Mouse (Mus musculus) neutrophil, adult 5-6 weeks (primary cell): ENCODE results near the gene Shc2. TPM values are rescaled to one million over a fixed set of nuclear protein-coding genes. Genes with fewer than 3 reads are reported as not detected.
A peak's percentile ranks its signal among the peaks of the same experiment; 100 is the strongest.

Source experiments
- ATAC-seq: fragments of 151-379, 151-347 bp; 2 replicates; pipeline ENCODE4 v1.8.0; 2017; ENCODE audit warnings: mild to moderate bottlenecking, moderate TSS enrichment; ENCODE audit not compliant: insufficient number of reproducible peaks, poor library complexity, low FRiP score, severe bottlenecking; ENCODE audit errors: extremely low read depth
- total RNA-seq: library from RNA; stranded (forward); fragments of 200-1000 nt; gene quantifications from 2 replicates; pipeline ENCODE4 v1.2.3, GENCODE M21; 2017

Shc2 gene
- not detected in 2 replicates for total RNA-seq

DNA sequence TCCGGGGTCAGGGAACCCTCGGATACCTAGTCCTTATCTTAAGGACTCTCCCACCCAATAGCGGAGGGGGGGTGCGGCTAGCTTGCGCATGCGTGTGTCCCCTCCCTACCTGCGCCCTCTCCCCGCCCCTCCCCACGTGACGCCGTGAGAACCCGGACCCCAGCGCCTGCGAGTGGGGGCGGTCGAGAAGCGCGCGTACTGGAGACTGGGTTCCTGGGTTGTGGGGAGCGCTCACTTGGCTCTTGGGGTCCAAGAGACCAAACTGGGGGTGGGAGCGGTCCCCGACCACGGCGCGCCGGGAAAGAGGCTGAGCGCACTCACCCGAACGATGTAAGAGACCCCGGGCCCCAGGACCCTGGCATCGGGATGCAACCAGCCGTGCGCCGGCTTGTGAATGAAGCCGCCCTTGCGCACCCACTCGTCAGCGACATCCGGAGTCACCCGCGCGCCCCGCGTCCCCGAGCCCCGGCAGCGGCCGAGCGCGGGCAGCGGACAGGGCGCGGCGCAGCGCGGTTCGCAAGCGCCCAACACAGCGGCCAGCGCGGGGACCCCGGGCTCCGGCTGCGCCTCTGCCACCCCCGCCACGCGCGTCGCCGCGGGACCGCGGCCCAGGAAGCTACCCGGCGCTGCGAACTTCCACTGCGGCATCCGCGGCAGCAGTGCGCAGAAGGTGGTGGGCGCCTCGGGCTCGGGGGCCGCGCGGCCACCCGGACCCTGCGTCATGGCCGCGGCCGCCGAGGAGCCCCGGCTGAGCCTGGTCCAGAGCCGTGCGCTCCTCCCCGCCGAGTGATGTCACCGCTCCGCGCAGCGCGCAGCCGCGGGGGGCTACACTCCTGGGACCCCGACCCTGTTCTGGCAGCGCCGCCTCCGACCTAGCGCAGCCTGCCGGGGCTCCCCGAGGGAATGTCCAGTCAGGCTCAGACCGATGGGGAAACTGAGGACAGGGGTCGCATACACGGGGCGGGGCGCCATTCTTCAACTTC, at the start of gene Shc2:
Gene Shc2, minus strand, starts transcription at position 791 of the 983 bp plus-strand sequence.
- no peak for ATAC-seq

DNA sequence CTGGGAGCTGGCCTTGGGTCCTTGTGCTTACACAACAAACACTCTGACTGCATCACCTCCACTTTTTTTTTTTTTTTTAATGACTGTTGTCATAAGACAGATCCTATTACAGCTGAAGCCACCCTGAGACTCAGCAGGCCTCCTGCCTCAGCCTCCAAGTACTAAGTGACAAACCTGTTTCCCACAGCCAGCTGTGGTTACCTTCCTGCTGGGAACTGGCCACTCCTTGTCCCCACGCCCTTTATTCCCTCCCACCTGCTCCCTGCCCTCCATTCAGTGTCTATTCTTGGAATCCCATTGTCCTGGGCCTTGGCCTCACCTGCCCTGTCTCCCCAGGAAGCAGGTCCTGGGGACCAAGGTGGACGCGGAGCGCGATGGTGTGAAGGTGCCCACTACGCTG, 49.8 kb upstream of the Shc2 start:
- ATAC-seq, result no peak

DNA sequence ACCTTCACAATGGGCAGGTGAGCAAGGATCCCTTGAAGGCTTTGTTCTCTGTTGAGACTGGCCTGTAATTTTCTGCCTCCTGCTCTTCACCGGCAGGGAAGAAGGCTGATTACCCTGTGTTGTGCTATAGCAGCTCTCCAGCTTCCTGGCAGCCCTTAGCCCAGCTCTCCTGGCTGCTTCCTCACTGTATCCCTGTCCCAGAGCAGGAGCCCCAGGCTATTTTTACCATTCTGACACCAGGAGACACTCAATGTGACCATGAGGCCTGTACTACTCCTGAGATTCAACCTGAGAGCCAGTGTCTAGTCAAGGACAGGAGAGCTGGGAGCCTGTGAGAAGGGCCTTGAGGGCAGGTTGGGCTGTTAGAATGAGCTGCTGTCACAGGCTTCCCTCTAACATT, 49.0 kb upstream of the Shc2 start:
- no peak for ATAC-seq

DNA sequence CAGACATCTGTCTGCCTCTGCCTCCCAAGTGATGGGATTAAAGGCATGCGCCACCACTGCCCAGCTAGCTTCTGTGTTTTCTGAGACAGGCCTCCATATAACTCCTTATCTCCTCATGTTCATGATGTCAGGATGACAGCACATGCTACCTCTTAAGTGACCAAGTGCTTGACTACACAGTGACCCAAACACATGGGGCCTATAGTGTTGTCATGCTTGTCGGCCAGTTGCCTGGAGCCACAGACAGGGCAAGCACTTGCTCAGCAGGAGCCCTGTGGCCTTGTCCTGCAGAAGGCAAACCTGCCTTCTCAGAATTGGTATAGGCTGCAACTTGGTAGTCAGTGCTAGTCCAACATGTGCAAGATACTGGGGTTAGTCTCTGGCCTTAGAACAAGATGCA, 48.5 kb upstream of the Shc2 start:
- ATAC-seq, result no peak

DNA sequence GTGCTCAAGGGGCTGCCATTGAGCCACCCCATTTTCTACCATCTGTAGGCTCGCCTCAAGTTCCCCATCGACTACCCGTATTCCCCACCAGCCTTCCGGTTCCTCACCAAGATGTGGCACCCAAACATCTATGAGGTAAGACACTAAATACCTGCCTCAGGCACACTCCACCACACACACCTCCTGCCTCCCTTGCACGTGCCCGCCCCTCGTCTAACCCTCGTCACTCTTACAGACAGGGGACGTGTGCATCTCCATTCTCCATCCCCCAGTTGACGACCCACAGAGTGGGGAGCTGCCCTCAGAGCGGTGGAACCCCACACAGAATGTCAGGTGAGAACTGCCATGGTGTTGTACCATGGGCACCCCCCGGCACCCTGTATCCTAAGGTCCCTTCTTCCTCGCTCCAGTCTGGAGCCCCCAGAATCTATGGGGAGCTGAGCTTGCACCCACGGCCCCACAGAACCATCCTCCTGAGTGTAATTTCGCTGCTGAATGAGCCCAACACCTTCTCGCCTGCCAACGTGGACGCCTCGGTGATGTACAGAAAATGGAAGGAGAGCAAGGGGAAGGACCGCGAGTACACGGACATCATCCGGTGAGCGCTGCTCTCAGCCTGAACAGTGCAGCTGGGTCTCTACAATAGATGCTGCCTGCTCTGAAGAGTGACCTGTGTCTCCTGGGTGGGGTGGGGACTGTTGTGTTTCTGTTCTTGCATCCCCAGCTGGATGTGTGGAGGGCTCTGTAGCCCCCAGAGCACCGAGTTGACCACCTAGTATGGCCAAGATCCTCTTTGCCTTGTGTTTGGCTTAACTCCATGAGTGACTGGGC, 47.3 kb upstream of the Shc2 start:
- ATAC-seq, result no peak

DNA sequence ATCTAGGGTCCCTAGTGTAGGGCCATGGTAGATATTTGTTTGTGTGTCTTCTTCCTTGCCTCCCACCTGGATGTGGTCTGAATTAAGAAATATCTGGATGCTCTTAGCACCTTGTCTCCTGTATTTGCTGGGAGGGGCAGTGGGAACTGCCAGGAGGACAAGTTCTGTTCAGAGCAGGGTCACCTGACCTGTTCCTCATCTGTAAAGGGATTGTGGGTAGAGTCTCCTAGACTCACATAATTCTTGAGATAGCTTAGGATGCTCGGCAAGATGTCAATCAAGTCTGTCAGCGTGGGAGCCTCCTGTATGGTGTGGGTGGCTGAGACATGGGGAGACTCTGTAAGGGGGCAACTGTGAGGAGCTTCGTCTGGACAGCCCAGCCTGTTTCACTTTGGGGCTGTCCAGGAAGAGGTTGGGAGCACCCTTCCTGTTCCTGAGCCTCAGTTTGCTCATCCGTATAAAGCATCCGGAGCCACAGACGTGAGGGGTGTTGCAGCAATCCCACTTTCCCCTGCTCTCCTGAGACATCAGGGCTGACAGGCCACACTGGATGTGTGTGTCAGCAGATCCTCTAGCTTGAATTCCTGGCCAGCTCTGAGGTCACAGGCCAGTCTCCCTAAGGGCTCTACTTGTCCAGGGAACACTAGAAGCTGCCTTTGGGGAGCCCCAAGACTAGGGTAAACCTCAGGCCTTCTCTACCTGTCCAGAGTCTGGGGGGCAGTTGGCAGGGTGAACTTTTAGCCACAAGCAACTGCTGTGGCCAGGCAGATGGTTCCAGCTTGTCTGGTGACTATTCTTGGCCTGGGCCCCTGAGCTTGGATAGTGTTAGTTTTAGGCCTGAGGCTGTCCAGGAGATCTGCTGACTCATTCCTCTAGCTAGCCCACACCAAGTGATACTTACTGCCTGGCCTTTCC, 46.3 kb upstream of the Shc2 start:
- no peak for ATAC-seq

DNA sequence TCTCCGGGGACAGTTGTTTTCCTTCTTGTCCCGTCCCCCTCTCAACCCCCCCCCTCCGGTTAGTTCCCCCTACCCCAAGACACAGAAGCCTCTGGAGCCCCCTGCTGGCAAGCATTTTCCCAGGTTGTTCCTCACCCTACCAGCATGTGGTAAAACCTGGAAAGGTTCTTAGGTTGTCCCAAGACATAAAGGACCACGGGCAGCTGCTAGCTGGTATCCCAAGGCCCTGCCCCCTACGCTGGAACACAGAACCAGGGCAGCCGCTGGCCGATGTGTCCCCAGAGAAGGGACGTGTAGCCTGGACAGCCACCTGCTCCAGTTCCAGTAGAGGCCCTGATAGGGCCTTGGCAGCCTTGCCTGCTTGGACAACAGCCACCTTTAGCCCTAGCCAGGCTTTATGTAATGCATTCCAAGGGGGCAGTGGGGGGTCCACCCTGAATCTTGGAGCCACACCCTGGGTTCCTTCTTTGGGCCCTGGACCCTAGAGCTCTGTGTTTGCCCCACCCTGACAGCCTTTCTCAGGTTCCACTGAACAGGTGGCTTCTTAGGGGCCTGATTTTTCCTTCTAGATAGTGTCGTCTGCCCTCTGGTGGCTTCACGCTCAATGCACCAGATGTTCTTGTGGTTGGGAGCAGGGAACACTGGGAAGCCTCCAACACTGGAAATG, 45.3 kb upstream of the Shc2 start:
- ATAC-seq, result no peak

DNA sequence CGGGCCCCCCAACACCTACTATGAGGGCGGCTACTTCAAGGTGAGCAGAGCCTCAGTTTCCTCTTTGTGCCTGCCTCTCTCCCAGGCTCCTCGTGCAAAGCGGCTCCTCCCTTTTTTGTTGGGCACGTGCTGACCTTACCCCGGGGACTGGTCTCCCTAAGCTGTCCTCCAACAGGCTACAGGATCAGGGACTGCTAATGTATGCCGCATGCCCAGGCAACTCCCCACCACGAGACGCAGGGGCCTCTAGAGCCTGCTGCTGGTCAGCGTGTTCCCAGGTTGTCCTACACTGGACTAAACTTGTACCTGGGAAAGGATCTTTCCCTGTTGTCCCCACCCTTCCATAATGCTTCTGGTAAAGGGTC, 44.8 kb upstream of the Shc2 start:
- ATAC-seq, result no peak

DNA sequence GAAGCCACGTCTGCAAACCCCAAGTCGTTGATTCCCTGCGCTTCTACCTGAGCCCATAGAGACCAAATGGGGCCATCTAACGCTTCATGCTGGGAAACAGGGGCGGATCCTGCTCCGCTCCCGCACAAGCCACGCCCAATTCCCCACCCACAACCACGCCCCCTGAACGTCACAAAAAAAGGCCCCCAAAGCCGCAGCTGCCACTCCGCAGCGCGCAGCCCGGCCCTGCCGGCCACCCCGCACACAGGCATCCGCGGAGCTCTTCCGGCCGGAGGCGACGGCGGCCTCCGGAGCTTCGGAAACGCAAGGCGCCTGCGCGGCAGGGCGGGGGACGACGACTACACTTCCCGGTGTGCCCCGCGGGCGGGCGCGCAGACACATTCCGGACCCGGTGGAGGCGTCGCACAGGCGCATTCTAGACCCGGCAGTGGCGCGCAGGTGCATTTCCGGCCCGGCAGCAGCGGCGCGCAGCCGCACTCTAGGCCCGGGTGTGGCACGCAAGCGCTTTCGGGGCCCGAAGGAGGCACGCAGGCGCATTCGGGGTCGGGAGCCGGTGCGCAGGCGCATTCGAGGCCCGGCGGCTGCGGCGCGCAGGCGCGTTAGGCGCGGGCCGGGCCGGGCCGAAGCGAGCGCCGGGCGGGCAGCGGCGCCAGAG, 44.0 kb upstream of the Shc2 start, which contains the start of gene Cdc34:
Gene Cdc34, plus strand, starts transcription at position 605 of the 655 bp plus-strand sequence.
- ATAC-seq, result peak; percentile 84

DNA sequence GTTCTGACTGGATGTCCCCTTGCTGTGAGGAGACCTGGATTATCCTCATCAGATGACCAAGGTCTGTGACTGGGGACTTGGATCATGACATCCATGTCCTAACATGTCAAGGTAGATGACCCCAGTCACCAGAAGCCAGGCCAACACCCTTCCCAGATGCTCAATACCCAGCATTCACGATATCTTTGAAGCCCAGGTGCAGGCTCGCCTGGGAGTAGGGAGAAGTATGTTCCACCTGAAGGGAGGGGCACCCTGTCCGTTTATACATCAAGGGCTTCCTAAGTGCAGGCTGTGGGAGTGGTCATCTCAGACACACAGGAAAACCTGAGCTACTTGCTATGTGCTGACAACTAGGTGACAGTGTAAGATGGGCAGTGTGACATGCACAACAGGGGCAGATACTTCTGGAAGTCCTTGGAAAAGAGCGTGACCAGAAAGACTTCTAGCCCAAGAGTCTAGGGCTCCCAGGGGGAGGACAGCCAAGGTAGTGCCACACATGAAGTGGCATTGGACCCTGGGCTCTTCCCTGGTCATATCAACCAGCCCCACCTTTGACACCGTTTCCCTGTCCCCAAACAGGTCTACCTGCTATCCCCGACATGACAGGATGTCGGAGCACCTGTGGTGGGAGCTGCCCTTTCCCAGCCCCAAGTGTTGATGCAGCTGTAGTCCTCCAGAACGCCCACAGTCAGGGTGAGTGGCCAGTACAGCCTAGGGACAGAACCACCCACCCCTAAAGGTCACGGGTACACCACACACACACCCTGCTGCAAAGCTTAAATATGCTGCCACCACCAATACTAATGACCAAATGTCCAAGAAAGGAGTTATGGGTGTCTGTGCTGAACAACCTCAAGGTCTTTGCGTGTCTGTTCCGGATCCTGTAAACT, 43.1 kb upstream of the Shc2 start:
- peak; percentile 0; the same call in 1 of the 2 replicates for ATAC-seq

DNA sequence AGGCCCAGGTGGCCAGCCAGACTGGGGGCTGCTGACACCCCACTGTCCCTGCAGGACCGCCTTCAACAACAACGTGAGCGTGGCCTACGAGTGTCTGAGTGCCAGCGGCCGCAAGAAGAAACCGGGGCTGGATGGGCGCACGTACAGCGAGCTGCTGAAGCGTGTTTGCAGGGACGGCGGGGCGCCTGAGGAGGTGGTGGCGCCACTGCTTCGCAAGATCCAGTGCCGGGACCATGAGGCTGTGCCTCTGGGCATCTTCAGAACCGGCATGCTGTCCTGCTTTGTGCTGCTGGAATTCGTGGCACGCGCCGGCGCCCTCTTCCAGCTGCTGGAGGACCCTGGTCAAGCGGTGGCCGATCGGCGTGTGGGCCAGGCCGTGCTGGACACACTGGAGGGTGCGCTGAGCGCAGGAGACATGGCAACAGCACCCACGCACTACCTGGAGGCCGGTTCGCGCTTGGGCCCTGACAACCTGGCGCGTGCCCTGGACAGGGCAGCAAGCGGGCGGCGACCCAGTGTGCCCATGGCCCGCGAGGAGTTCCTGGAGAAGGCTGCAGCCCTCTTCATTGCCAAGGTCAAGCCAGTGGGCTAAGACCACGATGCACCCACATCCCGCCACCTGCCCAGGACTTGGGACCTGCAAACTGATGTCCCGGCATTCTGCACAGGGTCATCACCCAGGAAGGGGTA, 37.8 kb upstream of the Shc2 start:
- ATAC-seq, result no peak

DNA sequence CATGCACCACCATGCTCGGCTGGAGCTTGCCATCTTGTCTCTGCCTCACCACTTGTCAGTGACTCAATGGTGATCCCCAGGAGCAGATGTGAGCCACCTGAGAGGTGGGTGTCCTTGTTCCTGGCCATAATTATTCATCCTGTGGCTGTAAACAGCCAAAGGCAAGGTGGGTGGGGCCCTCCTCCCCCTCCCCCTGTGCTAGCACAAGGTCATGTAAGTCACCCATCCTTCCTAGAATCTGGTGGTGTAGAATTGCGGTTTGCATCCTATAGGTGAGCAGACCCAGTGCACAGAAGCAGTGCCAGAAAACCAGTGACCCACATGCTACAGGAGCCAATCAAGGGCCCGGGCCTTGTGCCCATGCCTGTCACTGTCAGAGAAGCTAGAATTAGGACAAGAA, 35.3 kb upstream of the Shc2 start:
- ATAC-seq, result no peak

DNA sequence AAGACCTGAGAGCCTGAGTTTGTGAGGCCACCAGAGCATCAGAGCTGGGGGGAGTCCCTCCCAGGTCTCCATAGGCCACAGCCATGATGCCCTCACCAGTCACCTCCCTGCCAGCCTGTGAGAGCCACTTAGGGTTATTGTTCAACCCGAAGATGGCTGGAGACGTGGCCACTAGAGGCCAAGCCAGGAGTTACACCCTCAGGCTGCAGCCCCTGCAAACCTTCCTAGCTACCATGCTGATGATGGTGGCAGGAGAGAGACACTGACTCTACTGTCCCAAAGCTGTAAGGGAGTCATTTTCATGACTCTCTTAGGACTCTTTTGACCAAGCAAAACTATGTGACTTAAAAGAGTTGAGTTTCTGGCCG, 34.4 kb upstream of the Shc2 start:
- ATAC-seq, result no peak

DNA sequence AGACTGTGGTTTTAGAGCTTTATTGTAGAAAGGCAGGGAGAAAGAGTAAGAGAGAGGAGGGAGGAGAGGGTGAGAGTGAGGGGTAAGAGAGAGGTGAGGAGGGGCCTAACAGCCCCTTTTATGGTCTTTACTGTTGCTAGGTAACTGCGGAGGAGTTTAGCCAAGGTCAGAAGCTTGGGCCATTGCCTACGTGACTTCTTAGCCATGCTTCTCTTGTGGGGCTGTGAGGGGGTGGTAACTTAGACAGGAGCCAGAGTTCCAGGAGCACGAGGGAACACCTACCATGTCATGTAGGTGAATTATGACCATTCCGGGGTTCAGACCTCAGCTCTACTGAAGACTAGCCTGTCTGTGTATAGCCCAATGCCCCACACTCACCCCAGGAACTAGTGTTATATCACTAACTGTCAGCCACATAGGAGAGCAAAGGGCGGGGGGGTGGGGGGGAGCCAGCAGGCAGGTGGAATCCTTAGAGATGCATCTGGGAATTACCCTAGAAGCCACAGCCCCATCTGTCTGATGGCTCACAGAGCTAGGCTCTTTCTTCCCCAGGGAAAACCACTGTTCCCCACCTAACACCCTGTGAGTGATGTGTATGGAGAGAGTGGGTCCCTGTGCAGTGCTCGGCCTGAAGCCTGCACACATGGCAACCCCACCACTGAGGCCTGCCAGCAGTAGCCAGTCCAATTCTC, 33.8 kb upstream of the Shc2 start:
- no peak for ATAC-seq

DNA sequence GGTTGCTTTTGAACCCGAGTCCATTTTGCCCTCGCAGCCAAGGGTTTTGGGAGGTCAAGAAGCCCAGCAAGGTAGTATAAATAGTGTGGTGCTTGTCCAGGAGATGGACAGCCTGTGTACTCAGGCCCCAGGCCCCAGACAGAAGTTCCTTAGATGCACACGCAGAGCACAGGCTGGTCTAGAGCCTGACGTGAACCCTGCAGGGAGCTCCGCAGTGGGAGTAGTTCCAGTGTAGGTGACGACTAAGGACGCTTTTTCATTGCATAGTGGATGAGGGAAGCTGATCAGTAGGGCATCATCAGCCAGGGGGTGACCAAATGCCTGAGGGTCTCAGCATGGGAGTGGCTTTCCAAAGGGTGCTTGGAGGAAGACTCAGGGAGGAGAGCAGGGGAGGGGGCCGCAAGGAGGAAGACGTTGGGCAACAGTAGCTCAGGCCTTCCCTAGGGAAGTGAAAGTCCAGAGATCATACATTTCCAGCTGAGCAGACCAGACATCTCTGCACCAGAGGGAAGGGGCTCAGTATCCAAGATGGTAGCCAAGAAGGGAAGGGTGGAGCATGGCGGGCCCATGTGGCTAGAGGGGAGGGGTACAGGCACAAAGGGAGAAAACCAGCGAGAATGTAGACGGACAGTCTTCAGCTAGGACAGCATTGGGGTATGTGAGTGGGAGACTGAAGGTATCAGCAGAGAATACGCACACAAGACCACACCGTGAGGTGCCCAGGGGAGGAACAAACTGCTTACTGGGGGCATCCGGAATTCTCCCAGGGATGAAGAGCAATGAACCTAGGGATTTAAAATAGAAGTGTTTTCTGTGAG, 32.6 kb upstream of the Shc2 start:
- no peak for ATAC-seq
